Mouse (Mus musculus): ENCODE measurements around the gene Hnrnpab. TPM values are rescaled to one million over a fixed set of nuclear protein-coding genes. Genes with fewer than 3 reads are reported as not detected.

The Hnrnpab gene
- polyA plus RNA-seq, 1 experiment: 101 TPM

DNA sequence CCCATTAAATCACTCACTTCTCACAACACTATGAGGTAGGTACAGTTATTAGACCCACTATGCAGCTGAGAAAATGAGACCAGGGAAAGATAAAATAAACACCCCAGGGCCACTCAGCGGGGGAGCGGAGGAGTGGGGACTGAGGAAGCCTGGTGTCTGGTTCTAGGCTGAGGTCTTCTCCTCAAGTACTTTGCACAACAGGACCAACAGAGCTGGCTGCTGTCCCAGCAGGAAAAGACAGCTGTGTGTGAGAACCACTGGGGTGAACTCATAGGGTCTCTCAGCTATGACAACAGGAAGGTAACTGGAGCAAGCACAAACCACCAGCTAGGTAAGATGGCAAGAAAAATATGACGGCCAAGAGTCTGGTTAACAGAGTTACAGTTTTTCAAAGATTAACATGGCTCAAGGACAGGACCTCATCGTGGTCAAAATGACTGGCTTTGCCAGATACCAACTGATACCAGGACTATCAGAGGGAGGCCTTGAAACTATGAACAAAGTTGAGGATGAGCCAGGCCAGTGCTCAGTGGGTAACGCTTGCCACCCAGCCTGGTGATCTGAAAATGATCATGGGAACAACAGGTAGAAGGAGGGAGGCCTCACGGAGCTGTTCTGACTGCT, 25.6 kb upstream of the Hnrnpab start:
- no peak overlapping the region for H3K4me3 ChIP-seq (replicated peaks; ENCODE audit: insufficient read depth, low read depth, low read length)
- TF ChIP-seq CTCF (IDR thresholded peaks at IDR 0.05; ENCODE audit: borderline replicate concordance, insufficient read depth, low read depth, low read length) (no peak), POLR2A (IDR thresholded peaks at IDR 0.05; ENCODE audit: borderline replicate concordance, insufficient read depth, low read length) (no peak)
- H3K4me1 ChIP-seq (ENCODE audit: control insufficient read depth, insufficient read depth, low read length): peaks cover 9% of the 10 kb centered on the region
- 78% methylated on average over 6 of the region's 6 CpGs for WGBS
- DNase-seq: no peak
- no peak overlapping the region for H3K27ac ChIP-seq (ENCODE audit: insufficient read depth, low read length)
- H3K27me3 ChIP-seq (ENCODE audit: control insufficient read depth, insufficient read depth, low read length): no peaks in the 10 kb centered on the region

- Histone ChIP-seq H3K4me1 (ENCODE audit: control insufficient read depth, insufficient read depth, low read length) (peaks cover 7% of the 10 kb centered on the region), H3K27ac (ENCODE audit: insufficient read depth, low read length) (no peak overlapping the region), H3K27me3 (ENCODE audit: control insufficient read depth, insufficient read depth, low read length) (no peaks in the 10 kb centered on the region), H3K4me3 (replicated peaks; ENCODE audit: insufficient read depth, low read depth, low read length) (no peak overlapping the region)
- no peak for TF ChIP-seq CTCF (IDR thresholded peaks at IDR 0.05; ENCODE audit: borderline replicate concordance, insufficient read depth, low read depth, low read length)
- TF ChIP-seq POLR2A (IDR thresholded peaks at IDR 0.05; ENCODE audit: borderline replicate concordance, insufficient read depth, low read length): no peak
- WGBS: 69% methylated on average over 15 of the region's 15 CpGs
- DNase-seq: no peak
Observed at GRCm38 (mm10) chr11:51629651-51630314, 23.1 kb upstream of the Hnrnpab start.

GRCm38 (mm10) chr11:51627907-51628306, 21.3 kb upstream of the Hnrnpab start:
- Histone ChIP-seq H3K27ac (ENCODE audit: insufficient read depth, low read length) (no peak overlapping the region), H3K27me3 (ENCODE audit: control insufficient read depth, insufficient read depth, low read length) (no peaks in the 10 kb centered on the region), H3K4me1 (ENCODE audit: control insufficient read depth, insufficient read depth, low read length) (peaks cover 7% of the 10 kb centered on the region), H3K4me3 (replicated peaks; ENCODE audit: insufficient read depth, low read depth, low read length) (no peak overlapping the region)
- TF ChIP-seq CTCF (IDR thresholded peaks at IDR 0.05; ENCODE audit: borderline replicate concordance, insufficient read depth, low read depth, low read length) (no peak), POLR2A (IDR thresholded peaks at IDR 0.05; ENCODE audit: borderline replicate concordance, insufficient read depth, low read length) (no peak)
- DNase-seq: no peak
- 68% methylated on average over 8 of the region's 8 CpGs for WGBS

DNA sequence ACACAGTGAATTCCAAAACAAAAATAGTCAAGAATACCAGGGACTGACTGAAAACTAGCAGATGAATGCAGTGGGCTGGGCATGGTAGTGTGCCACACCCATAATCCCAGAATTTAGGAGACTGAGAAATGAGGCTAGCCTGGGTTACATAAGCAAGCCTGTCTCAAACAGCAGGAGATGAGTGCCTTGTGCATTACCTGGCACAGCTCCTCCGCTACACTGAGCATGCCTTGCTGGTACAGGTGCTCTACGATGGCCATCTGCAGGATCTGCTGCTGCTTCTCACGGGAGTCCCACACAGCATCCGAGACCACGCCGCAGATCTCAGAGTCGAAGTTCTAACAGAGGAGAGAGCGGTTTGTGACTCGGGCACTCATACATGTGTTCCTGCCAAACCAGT, 20.8 kb upstream of the Hnrnpab start:
- TF ChIP-seq POLR2A (IDR thresholded peaks at IDR 0.05; ENCODE audit: borderline replicate concordance, insufficient read depth, low read length) (no peak), CTCF (IDR thresholded peaks at IDR 0.05; ENCODE audit: borderline replicate concordance, insufficient read depth, low read depth, low read length) (no peak)
- peak; percentile 54 to 61 for DNase-seq

GRCm38 (mm10) chr11:51625187-51625820, 18.7 kb upstream of the Hnrnpab start:
- Histone ChIP-seq H3K4me1 (ENCODE audit: control insufficient read depth, insufficient read depth, low read length) (peaks cover 7% of the 10 kb centered on the region), H3K4me3 (replicated peaks; ENCODE audit: insufficient read depth, low read depth, low read length) (no peak overlapping the region), H3K27ac (ENCODE audit: insufficient read depth, low read length) (no peak overlapping the region), H3K27me3 (ENCODE audit: control insufficient read depth, insufficient read depth, low read length) (no peaks in the 10 kb centered on the region)
- no peak for TF ChIP-seq POLR2A (IDR thresholded peaks at IDR 0.05; ENCODE audit: borderline replicate concordance, insufficient read depth, low read length)
- TF ChIP-seq CTCF (IDR thresholded peaks at IDR 0.05; ENCODE audit: borderline replicate concordance, insufficient read depth, low read depth, low read length): no peak
- WGBS: 77% methylated on average over 5 of the region's 5 CpGs
- no peak for DNase-seq

More for the DNA sequence above, 20.8 kb upstream of the Hnrnpab start:
- WGBS: 53% methylated on average over 9 of the region's 9 CpGs
- Histone ChIP-seq H3K27me3 (ENCODE audit: control insufficient read depth, insufficient read depth, low read length) (no peaks in the 10 kb centered on the region), H3K4me1 (ENCODE audit: control insufficient read depth, insufficient read depth, low read length) (peaks cover 7% of the 10 kb centered on the region), H3K4me3 (replicated peaks; ENCODE audit: insufficient read depth, low read depth, low read length) (no peak overlapping the region), H3K27ac (ENCODE audit: insufficient read depth, low read length) (no peak overlapping the region)

GRCm38 (mm10) chr11:51622971-51623491, 16.4 kb upstream of the Hnrnpab start:
- no peak for DNase-seq
- H3K4me1 ChIP-seq (ENCODE audit: control insufficient read depth, insufficient read depth, low read length): peaks cover 7% of the 10 kb centered on the region
- no peaks in the 10 kb centered on the region for H3K27me3 ChIP-seq (ENCODE audit: control insufficient read depth, insufficient read depth, low read length)
- 74% methylated on average over 7 of the region's 7 CpGs for WGBS
- H3K4me3 ChIP-seq (replicated peaks; ENCODE audit: insufficient read depth, low read depth, low read length): no peak overlapping the region
- no peak for TF ChIP-seq CTCF (IDR thresholded peaks at IDR 0.05; ENCODE audit: borderline replicate concordance, insufficient read depth, low read depth, low read length)
- no peak for TF ChIP-seq POLR2A (IDR thresholded peaks at IDR 0.05; ENCODE audit: borderline replicate concordance, insufficient read depth, low read length)
- no peak overlapping the region for H3K27ac ChIP-seq (ENCODE audit: insufficient read depth, low read length)

- TF ChIP-seq POLR2A (IDR thresholded peaks at IDR 0.05; ENCODE audit: borderline replicate concordance, insufficient read depth, low read length): no peak
- TF ChIP-seq CTCF (IDR thresholded peaks at IDR 0.05; ENCODE audit: borderline replicate concordance, insufficient read depth, low read depth, low read length): no peak
- WGBS: 79% methylated on average over 2 of the region's 2 CpGs
- H3K27me3 ChIP-seq (ENCODE audit: control insufficient read depth, insufficient read depth, low read length): no peaks in the 10 kb centered on the region
- H3K27ac ChIP-seq (ENCODE audit: insufficient read depth, low read length): no peak overlapping the region
- no peak overlapping the region for H3K4me3 ChIP-seq (replicated peaks; ENCODE audit: insufficient read depth, low read depth, low read length)
- DNase-seq: no peak
- H3K4me1 ChIP-seq (ENCODE audit: control insufficient read depth, insufficient read depth, low read length): no peaks in the 10 kb centered on the region
Observed at GRCm38 (mm10) chr11:51621776-51622175, 15.1 kb upstream of the Hnrnpab start.

Measured in cerebellum, adult 2 months (tissue).